Mouse (Mus musculus) kidney, adult 18-20 months (tissue): ENCODE measurements around the gene Cdh5.
"Not testable (repeated sequence)": the region's sequence is repeated elsewhere in the genome, so short reads cannot be mapped to it uniquely, and the experiment has no call there.

Experiments
- DNase-seq: peaks from one replicate; pipeline ENCODE4 v3.0.0; 2021

Cdh5 gene

GRCm38 (mm10) chr8:104101415-104101814, at the start of gene Cdh5:
Gene Cdh5, plus strand, starts transcription at chr8:104101625.
- DNase-seq, result peak; percentile 56

GRCm38 (mm10) chr8:104059922-104060321, 41.5 kb upstream of the Cdh5 start:
- DNase-seq, result no peak

GRCm38 (mm10) chr8:104060446-104060845, 41.0 kb upstream of the Cdh5 start:
- DNase-seq, result no peak

GRCm38 (mm10) chr8:104061048-104061988, 40.1 kb upstream of the Cdh5 start:
- DNase-seq, result no peak

- DNase-seq, result no peak
These were observed 39.2 kb upstream of the Cdh5 start for GRCm38 (mm10) chr8:104061989-104062820.

- no peak for DNase-seq
These were observed 36.2 kb upstream of the Cdh5 start for GRCm38 (mm10) chr8:104065223-104065622.

- no peak for DNase-seq
These were observed 35.4 kb upstream of the Cdh5 start for GRCm38 (mm10) chr8:104065906-104066518.

GRCm38 (mm10) chr8:104067390-104067925, 34.0 kb upstream of the Cdh5 start:
- no peak for DNase-seq

GRCm38 (mm10) chr8:104068421-104069035, 32.9 kb upstream of the Cdh5 start:
- no peak for DNase-seq

GRCm38 (mm10) chr8:104070201-104070865, 31.1 kb upstream of the Cdh5 start:
- DNase-seq, result not testable (repeated sequence)

- DNase-seq, result no peak
These were observed 30.5 kb upstream of the Cdh5 start for GRCm38 (mm10) chr8:104070949-104071348.

GRCm38 (mm10) chr8:104075079-104075478, 26.3 kb upstream of the Cdh5 start:
- no peak for DNase-seq

- DNase-seq, result peak; percentile 15
These were observed 24.6 kb upstream of the Cdh5 start for GRCm38 (mm10) chr8:104076541-104077412.

GRCm38 (mm10) chr8:104078091-104078490, 23.3 kb upstream of the Cdh5 start:
- DNase-seq, result no peak

GRCm38 (mm10) chr8:104085281-104085680, 16.1 kb upstream of the Cdh5 start:
- no peak for DNase-seq

- DNase-seq, result no peak
These were observed 14.8 kb upstream of the Cdh5 start for GRCm38 (mm10) chr8:104086615-104087014.

GRCm38 (mm10) chr8:104087091-104087490, 14.3 kb upstream of the Cdh5 start:
- no peak for DNase-seq

GRCm38 (mm10) chr8:104087878-104088277, 13.5 kb upstream of the Cdh5 start:
- not testable (repeated sequence) for DNase-seq

GRCm38 (mm10) chr8:104088881-104089280, 12.5 kb upstream of the Cdh5 start:
- DNase-seq, result no peak

GRCm38 (mm10) chr8:104090993-104091900, 10.2 kb upstream of the Cdh5 start:
- peak; percentile 39 for DNase-seq
